Mouse (Mus musculus) G1E-ER4 (cell line): ENCODE measurements around the gene Olfr136. TPM values are rescaled to one million over a fixed set of nuclear protein-coding genes. Genes with fewer than 3 reads are reported as not detected.

Experiments
- GATA1 ChIP-seq: IDR thresholded peaks from one replicate; pipeline ENCODE4 v1.8.0; 2012; ENCODE audit warnings: low read length, inconsistent platforms
- polyA plus RNA-seq: library from polyadenylated mRNA; stranded (reverse); fragments of >175 nt; gene quantifications from 2 replicates; pipeline ENCODE4 v1.2.3, GENCODE M21; 2012

Gene Olfr136
- not detected in 2 replicates for polyA plus RNA-seq

GRCm38 (mm10) chr17:38329531-38329930, at the start of gene Olfr136:
TSS of gene Olfr136 (plus strand) at chr17:38329831.
- no peak for TF ChIP-seq GATA1

GRCm38 (mm10) chr17:38307470-38307869, 22.2 kb upstream of the Olfr136 start, which contains the start of gene Olfr137:
TSS of gene Olfr137 (minus strand) at chr17:38307570.
- no peak for TF ChIP-seq GATA1

Other genes starting within 250 kb of the Olfr136 start
- gene Olfr131, start 241.1 kb upstream of the Olfr136 start, polyA plus RNA-seq, result not detected in 2 replicates
- not detected in 2 replicates for gene Olfr132, start 195.3 kb upstream of the Olfr136 start, polyA plus RNA-seq
- not detected in 2 replicates for gene Olfr133, start 184.6 kb upstream of the Olfr136 start, polyA plus RNA-seq
- gene Olfr134, start 158.4 kb upstream of the Olfr136 start, polyA plus RNA-seq, result not detected in 2 replicates
- not detected in 2 replicates for gene Olfr135, start 125.5 kb upstream of the Olfr136 start, polyA plus RNA-seq
- not detected in 2 replicates for gene Olfr138, start 68.8 kb upstream of the Olfr136 start, polyA plus RNA-seq
- gene Olfr137, start 22.3 kb upstream of the Olfr136 start, polyA plus RNA-seq, result not detected in 2 replicates
- not detected in 2 replicates for gene Esp36, start 90.4 kb downstream of the Olfr136 start, polyA plus RNA-seq
- gene Esp34, start 224.4 kb downstream of the Olfr136 start, polyA plus RNA-seq, result not detected in 2 replicates